Mouse (Mus musculus): ENCODE measurements around the gene Mboat2.

DNA sequence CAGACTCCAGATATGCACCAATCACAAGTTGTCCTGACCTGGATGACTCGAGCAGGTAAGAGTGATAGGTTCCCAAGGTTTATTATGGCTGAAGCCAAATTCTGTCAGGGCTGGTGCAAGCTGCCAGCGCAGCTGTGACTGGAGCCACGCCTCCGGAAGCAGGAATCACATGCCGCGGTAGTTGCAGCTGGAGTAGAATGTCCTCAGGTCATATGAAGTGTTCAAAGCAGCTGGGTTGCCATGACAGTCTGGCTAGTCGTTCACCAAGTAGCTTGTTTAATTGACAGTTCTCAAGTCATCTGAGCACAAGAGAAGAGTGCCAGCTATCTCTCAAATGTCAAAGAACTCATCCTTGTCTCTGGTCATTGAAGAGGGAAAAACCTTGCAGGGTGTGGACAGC lies 28.7 kb downstream of the Mboat2 start:
- no peak for TF ChIP-seq POLR2A (IDR thresholded peaks at IDR 0.05; ENCODE audit: low read depth, low read length)
- TF ChIP-seq CTCF (conservative IDR thresholded peaks at IDR 0.05; ENCODE audit: insufficient read depth, insufficient read length, low read depth, low read length) = no peak

All from kidney, adult 2 months (tissue).